ENCODE assay signal across 9 mouse cellular contexts in genomic region chr5:75155281-75155680, GRCm38 (mm10). TPM values are rescaled to one million over a fixed set of nuclear protein-coding genes. Genes with fewer than 3 reads are reported as not detected.
DNase-seq lines count a peak whose midpoint lies in the region; ATAC-seq lines count a peak whose summit lies in the region.
"Had no signal": no experiment of that assay in that cellular context is flagged by ENCODE, and none has a peak within 500 bp of the region (broad histone marks: within the 10 kb centered on the region; RNA-seq: fewer than 3 reads in every experiment).

No protein-coding gene starts in this region.

- H3K9me3 ChIP-seq in megakaryocyte, embryonic 14.5 days: no peaks in the 10 kb centered on the region
- H3K9me3 ChIP-seq in limb, embryonic 15.5 days: no peaks in the 10 kb centered on the region
- H3K9me3 ChIP-seq in stomach, embryonic 16.5 days (replicated peaks; ENCODE audit: control insufficient read depth, low read length): no peaks in the 10 kb centered on the region

- peaks cover 80% of the 10 kb centered on the region for H3K27me3 ChIP-seq in megakaryocyte, embryonic 14.5 days (replicated peaks)
- peaks cover 2% of the 10 kb centered on the region; the same call in 1 of the 2 replicates for H3K27me3 ChIP-seq in limb, embryonic 15.5 days
- peaks cover 16% of the 10 kb centered on the region for H3K27me3 ChIP-seq in stomach, embryonic 16.5 days (ENCODE audit: control insufficient read depth, insufficient read depth, low read length)

- DNase-seq in embryo, embryonic 11 days: peak; percentile 29
- no peak for DNase-seq in embryo, embryonic 9.5 days (ENCODE audit: extremely low spot score)
- no peak for DNase-seq in gastrocnemius, adult 8-10 months (ENCODE audit: low spot score in 2 of 2)
- DNase-seq: adrenal gland, adult 8-10 months had no signal

- H3K4me1 ChIP-seq in megakaryocyte, embryonic 14.5 days: peaks cover 52% of the 10 kb centered on the region
- peaks cover 29% of the 10 kb centered on the region for H3K4me1 ChIP-seq in limb, embryonic 15.5 days
- peaks cover 11% of the 10 kb centered on the region; the same call in 1 of the 2 replicates for H3K4me1 ChIP-seq in stomach, embryonic 16.5 days (ENCODE audit: control insufficient read depth, insufficient read depth, low read length)

- peak overlapping the region; percentile 73 for H3K4me2 ChIP-seq in limb, embryonic 15.5 days
- peak overlapping the region; percentile 87 for H3K4me2 ChIP-seq in stomach, embryonic 16.5 days (ENCODE audit: low read depth, low read length)

- peak overlapping the region; percentile 89 for H3K9ac ChIP-seq in limb, embryonic 15.5 days
- peak overlapping the region; percentile 72 for H3K9ac ChIP-seq in stomach, embryonic 16.5 days (ENCODE audit: low read length)

- no peak for ATAC-seq in megakaryocyte, adult 5-6 weeks (ENCODE audit: poor library complexity, severe bottlenecking)
- no peak for ATAC-seq in limb, embryonic 15.5 days (ENCODE audit: insufficient number of reproducible peaks, low FRiP score, low TSS enrichment, low read depth)
- ATAC-seq in stomach, embryonic 16.5 days (ENCODE audit: insufficient read depth, low FRiP score): no peak
- no peak for ATAC-seq in monocyte, adult 5-6 weeks (replicated peaks; ENCODE audit: insufficient number of reproducible peaks, low FRiP score, low TSS enrichment, poor library complexity, severe bottlenecking)

- H3K27ac ChIP-seq in limb, embryonic 15.5 days: peak overlapping the region; percentile 99
- peak overlapping the region; percentile 93 for H3K27ac ChIP-seq in stomach, embryonic 16.5 days (ENCODE audit: low read length)

- no peaks in the 10 kb centered on the region for H3K36me3 ChIP-seq in megakaryocyte, embryonic 14.5 days (replicated peaks; ENCODE audit: low read length)
- peaks cover 9% of the 10 kb centered on the region; the same call in 1 of the 2 replicates for H3K36me3 ChIP-seq in limb, embryonic 15.5 days
- no peaks in the 10 kb centered on the region for H3K36me3 ChIP-seq in stomach, embryonic 16.5 days (ENCODE audit: control insufficient read depth, insufficient read depth, low read length)

- WGBS in limb, embryonic 15.5 days: under 1% methylated on average over 7 of the region's 9 CpGs
- WGBS in stomach, embryonic 16.5 days: under 1% methylated on average over 7 of the region's 9 CpGs

- H3K4me3 ChIP-seq in megakaryocyte, embryonic 14.5 days (replicated peaks): peak overlapping the region; percentile 88
- H3K4me3 ChIP-seq in limb, embryonic 15.5 days: peak overlapping the region; percentile 70
- peak overlapping the region; percentile 62 for H3K4me3 ChIP-seq in stomach, embryonic 16.5 days (replicated peaks; ENCODE audit: low read length)

RNA-seq across cellular contexts. Expression of gene Pdgfra, which starts 3.2 kb away (rescaled TPM):
- not detected in 2 replicates for polyA plus RNA-seq in megakaryocyte, embryonic 14.5 days (2012; ENCODE audit: insufficient read depth, low replicate concordance)
- 0.04 TPM in 1 of 2 replicates, not detected in the other for total RNA-seq in megakaryocyte, adult 5-6 weeks (2015)
- total RNA-seq in megakaryocyte, adult 5-6 weeks (2017): 0.12 and 0.29 TPM in 2 replicates
- polyA plus RNA-seq in limb, embryonic 15.5 days (2015; fragmentation: Nextera tagmentation; extraction: Ambion mirVana): 82.8 and 96.9 TPM in 2 replicates
- 38.7 and 39.5 TPM in 2 replicates for polyA plus RNA-seq in stomach, embryonic 16.5 days (2015; fragmentation: Nextera tagmentation; extraction: Ambion mirVana)
- total RNA-seq in monocyte, adult 5-6 weeks (2017): not detected in 3 replicates
- total RNA-seq in gastrocnemius, adult 8-10 months (2022): 10 to 100 TPM in 3 of 4 experiments, 1 to 10 TPM in 1; 7.0 to 18.1 (median 11.2) TPM
